Mouse (Mus musculus): ENCODE results near the gene Dhrs7b.
"Not testable (repeated sequence)": the region's sequence is repeated elsewhere in the genome, so short reads cannot be mapped to it uniquely, and the experiment has no call there.

Dhrs7b gene

DNA sequence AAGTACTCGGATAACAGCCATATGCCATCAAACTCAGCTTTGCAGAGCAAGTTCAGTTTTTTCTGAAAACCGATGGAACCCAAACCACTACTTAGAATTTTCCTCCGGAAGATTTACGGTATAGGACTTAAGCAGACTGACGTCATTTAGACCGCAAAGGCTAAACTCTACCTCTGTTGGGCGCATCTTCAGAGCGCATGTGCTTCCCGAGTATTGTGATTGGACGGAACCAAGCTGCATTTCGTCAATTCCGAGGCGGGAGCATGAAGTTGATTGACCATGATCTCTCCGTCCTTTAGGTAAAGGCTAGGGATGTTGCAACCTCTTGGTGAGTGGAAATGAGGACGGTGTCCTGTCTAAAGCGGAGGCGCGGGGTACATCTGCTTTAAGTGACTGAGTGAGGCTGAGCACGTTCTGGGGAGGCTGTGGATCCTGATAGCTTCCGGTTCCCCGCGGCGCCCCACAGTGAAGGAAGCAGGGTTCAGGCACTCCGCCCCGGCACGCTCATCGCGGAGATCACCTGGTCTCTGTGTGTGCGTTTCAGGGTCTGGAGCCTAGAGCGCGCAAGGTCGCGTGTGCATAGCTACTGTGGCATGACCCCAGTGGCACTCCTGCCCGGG, at the start of gene Dhrs7b:
Gene Dhrs7b, plus strand, starts transcription at position 199 of the 620 bp plus-strand sequence.
- peak; percentile 100 for DNase-seq (ENCODE audit: low read depth, low spot score)

DNA sequence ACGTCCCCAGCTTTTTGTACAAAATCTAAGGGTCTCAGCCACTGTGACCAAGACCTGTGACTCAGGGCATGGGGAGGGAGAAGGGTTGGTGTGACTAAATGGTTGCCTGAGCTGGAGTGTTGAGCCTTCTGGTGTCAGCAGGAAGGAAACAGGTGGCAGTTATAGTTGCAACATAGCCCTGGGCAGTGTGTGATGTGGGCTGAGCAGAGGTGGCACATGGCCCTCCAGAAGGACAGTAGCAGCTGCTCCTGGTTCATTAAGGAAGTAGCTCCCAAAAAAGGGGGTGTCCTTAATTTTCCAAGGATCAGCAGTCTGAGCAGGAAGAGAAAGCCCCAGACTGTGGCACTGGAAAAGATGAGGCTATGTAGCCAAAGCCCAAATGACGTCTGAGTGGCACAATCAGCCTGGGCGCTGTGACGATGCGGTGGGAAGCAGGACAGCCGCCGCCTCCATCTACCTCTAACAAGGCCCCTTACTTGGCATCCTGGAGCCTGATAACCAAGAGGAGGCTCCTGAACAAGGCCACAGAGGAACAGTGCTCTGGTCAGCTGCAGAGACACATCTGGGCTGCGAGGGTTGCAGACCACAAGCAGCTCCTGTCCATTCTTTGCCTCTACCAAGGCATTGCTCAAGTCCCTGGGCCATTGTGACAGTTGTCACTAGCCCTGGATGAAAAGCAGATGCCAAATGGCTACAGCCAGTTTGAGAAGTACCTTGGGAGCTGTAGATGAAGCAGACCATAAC, 46.1 kb upstream of the Dhrs7b start:
- peak; percentile 8 for DNase-seq (ENCODE audit: low read depth, low spot score)

GRCm38 (mm10) chr11:60787595-60787994, 42.8 kb upstream of the Dhrs7b start:
- DNase-seq (ENCODE audit: low read depth, low spot score) = peak; percentile 30

GRCm38 (mm10) chr11:60790472-60790871, 40.0 kb upstream of the Dhrs7b start:
- DNase-seq (ENCODE audit: low read depth, low spot score) = no peak

- no peak for DNase-seq (ENCODE audit: low read depth, low spot score)
Observed at GRCm38 (mm10) chr11:60796342-60796741, 34.1 kb upstream of the Dhrs7b start.

DNA sequence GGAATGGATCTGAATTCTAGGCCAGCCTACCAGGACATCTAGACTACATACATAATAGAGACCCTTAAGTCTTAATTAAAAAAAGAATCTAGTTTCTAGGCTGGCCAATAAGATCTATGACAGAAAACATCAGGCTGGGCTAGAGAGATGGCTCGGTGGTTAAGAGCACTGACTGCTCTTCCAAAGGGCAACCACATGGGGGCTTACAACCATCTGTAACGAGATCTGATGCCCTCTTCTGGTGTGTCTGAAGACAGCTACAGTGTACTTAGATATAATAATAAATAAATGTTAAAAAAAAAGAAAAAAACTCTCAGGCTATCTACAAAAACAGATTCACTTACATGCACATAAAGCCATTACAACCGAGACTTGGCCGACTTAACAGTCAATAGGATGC, 30.5 kb upstream of the Dhrs7b start:
- no peak for DNase-seq (ENCODE audit: low read depth, low spot score)

GRCm38 (mm10) chr11:60800892-60801291, 29.5 kb upstream of the Dhrs7b start:
- DNase-seq (ENCODE audit: low read depth, low spot score) = no peak

DNA sequence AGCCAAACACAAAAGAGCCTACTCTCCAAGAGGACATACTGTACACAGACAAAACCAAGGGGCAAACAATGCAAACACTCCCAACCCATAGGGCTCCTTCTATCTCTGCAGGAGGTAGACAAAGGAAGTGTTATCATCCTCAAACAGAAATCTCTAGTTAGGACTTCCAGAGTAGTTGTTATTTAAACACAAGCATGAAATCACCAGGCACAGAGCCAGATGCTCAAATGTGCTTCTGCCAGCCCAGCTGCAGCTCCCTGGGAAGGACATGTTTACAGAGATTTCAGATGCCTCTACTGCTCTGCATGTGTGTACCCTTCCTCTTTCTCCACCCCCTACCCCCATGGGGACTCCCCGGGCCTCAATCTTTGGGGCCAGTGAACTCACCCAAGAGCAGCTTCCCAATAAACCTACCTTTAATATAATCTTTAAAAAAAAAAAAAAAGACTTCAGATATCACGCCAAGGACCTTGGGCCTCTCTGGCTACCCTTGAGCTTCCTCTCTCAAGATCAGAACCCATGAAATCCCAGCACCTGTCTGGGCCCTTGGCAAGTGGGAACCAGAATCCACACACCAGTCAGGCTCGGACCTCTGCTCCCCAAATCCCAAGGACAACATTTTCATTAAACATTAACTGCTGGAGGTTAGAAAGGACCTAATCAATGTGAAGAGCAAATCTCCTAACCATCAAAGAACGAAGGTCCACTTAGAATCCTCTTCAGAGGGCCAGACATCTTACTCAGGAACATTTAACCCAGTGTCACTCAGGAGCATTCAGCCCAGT, 22.0 kb upstream of the Dhrs7b start:
- peak; percentile 80 for DNase-seq (ENCODE audit: low read depth, low spot score)

DNA sequence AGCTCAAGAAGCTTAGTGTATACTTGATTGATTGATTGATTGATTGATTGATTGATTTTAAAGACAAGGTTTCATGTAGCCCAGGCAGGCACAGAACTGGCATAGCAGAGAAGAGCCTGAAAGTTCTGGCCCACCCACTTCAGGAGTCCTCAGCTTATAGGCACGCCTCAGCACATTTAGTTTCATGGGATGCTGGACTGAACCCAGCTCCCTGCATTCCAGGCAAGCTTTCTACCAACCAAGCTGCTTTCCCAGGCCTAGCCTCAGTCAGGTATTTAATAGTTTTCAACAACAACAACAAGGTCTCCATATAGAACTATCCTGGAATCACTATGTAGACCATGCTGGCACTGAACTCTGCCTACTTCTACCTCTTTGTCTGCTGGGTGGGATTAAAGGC, 20.9 kb upstream of the Dhrs7b start:
- no peak for DNase-seq (ENCODE audit: low read depth, low spot score)

DNA sequence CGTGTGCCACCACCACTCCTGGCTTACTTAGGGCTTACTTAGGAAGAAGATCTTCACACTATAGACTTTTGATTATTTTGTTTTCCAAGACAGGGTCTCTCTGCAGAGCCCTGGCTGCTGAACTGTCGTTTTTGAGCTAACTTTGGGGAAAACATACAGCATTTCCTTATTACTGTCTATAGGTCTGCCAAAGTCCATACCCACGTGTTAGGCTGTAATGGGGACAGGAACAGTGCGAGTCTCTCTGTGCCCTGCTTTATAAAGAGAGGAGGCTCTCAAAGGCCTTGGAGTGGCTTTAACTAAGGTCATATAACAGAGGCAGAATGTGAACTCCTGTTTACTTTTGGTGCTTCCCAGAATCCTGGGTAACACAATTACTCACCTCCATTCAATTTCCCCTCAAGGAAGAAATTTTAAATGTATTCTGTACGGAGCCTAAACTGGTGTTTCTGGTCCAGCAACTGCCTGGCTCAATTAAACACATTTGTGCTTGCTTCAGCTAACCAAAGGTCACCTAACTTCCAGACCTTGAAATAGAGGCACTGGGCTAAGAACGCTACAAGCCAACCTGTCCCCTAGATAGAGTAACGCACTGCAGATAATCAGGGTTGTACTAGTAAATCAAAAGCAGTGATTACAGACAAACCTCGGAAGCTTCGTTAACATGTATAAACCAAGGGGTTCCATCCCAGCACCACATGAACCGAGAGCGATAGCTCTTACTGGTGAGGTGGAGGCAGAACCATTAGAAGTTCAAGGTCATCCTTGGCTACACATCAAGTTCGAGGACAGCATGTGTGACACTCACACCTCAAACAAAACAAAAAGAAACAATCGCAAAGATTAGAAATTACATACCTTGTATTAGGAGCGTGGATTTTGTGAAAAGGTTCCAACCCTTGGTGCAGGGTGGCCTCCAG, 20.1 kb upstream of the Dhrs7b start:
- DNase-seq (ENCODE audit: low read depth, low spot score) = no peak

DNA sequence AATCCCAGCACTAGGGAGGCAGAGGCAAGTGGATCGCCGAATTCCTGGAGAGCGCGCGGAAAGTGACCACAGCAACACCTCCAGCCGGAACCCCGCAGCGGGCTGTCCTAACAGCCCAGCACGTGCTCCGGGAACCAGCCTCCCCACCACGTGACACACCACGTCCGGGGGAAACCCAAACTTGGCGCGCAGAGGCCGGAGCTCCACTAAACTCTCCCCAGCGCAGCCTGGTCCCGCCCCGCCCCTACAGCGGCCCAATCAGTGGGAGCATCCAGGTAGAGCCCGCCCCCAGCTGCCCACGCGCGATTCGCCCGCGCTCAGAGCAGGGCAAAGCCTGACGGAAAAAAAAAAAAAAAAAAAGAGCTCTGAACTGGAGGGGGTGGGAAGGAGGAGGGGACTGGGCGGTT, 19.4 kb upstream of the Dhrs7b start:
- peak; percentile 93 for DNase-seq (ENCODE audit: low read depth, low spot score)

DNA sequence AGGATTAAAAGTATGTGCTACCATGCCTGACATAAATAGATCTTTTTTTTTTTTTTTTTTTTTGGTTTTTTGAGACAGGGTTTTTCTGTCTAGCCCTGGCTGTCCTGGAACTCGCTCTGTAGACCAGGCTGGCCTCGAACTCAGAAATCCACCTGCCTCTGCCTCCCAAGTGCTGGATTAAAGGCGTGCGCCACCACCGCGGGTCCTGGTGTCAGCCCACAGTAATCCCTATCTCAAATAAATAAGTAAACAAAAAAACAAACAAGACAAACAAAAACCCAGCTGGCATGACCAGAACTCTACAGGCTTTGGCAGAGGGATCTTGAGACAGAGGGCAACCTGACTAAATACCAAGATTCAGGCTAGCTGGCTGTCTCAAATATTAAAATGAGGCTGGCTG, 18.8 kb upstream of the Dhrs7b start, which contains the start of gene Shmt1:
Gene Shmt1, minus strand, starts transcription at position 101 of the 400 bp plus-strand sequence.
- not testable (repeated sequence) for DNase-seq (ENCODE audit: low read depth, low spot score)

- DNase-seq (ENCODE audit: low read depth, low spot score) = no peak
Observed at GRCm38 (mm10) chr11:60816398-60816797, 14.0 kb upstream of the Dhrs7b start.

- no peak for DNase-seq (ENCODE audit: low read depth, low spot score)
Observed at GRCm38 (mm10) chr11:60823771-60824170, 6.7 kb upstream of the Dhrs7b start.

GRCm38 (mm10) chr11:60825191-60825590, 5.2 kb upstream of the Dhrs7b start:
- no peak for DNase-seq (ENCODE audit: low read depth, low spot score)

GRCm38 (mm10) chr11:60826700-60827099, 3.7 kb upstream of the Dhrs7b start:
- no peak for DNase-seq (ENCODE audit: low read depth, low spot score)

GRCm38 (mm10) chr11:60827241-60827945, 3.0 kb upstream of the Dhrs7b start:
- DNase-seq (ENCODE audit: low read depth, low spot score) = no peak

DNA sequence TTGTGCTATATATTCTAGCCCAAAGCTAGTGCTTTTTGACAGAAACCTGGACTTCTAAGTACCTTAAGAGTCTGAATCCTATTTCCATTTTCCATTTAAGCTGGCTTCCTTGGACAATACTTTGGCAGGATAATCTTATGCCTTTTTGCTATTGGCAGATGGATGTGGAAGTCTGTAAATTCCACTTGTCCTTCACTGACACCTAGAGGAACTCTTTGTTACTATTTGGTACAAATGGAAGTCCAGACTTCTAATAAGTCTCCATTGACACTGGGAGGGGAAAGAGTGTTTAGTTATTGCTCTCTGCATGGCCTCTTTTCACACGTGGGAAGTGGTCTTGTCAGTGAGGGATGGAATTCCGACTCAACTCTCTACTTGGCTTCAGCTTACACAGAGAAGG, 1.5 kb upstream of the Dhrs7b start:
- no peak for DNase-seq (ENCODE audit: low read depth, low spot score)

GRCm38 (mm10) chr11:60836897-60837296, 6.5 kb downstream of the Dhrs7b start:
- no peak for DNase-seq (ENCODE audit: low read depth, low spot score)

DNA sequence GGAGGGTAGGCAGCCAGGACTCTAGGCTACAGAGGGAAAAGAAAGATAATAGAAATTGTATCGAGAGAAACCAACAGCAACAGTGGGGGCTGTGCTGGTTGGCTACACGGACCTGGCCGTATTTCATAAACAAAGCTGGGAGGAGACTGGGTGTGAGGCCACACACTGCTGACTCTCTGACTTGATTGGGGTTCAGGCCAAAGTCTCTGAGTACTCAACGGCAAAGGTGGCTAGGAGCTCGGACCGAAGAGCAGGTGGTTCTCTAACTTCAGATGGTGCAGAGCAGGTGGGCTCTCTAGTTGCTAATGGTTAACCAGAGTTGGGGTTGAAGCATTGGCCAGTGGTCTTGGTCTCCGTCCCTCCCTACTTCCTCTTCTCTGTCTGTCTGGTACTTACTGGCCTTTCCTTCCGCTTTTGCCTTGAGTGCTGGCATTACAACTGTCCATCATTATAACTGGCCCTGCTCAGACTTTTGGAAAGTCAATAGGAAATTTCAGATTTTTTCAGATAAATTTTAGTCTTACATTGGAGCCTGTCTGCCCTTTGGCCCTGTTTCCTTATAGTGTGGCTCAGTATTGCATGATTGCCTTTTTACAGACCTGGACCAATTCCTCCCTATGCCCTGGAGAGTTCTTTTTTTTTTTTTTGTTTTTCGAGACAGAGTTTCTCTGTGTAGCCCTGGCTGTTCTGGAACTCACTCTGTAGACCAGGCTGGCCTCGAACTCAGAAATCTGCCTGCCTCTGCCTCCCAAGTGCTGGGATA, 7.4 kb downstream of the Dhrs7b start:
- DNase-seq (ENCODE audit: low read depth, low spot score) = peak; percentile 15
